Mouse (Mus musculus): ENCODE measurements around the gene Zhx3.

DNA sequence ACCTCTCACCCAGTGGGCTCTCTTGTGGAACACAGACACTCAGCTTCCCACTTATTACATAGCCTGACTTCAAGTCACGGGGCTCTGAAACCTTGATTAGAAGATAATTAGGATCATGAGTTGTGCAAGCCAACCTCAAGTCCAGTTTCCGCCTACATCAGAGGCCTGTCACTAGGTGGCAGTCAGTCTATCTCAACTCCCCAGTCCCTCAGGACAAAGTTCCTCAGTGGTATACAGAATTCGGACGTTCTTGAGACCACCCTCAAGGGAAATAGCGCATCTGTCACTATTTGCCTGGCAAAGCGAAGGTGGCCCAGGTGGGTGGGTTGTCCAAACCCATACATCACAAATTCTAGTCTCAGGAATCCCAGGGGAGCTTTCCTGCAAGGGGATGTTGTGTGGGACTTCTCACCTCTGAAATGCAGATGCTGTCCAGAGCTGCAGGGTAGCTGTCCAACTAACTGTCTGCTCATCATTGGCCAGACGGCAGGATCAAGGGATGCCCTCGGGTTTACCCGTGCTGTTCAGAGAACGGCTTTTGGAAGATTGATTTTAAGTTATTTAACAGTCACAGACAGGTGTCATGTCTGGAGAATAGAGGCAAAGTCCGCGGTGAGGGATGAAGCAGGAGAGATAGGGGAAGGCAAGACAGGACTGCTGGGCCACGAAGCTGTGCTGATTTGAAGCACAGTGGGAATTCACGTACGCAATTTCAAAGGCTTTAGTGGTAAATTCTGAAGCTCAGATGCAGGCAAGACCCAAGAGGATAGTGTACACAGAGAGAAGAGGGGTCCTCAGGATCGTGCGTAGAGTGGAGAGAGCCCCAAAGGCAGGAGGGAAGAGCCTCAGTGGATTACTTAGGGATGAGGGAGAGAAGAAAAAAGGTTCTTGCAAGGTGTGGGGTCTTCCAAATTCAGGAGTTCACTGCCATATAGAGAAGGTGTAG, 142.7 kb downstream of the Zhx3 start:
- TF ChIP-seq CTCF (IDR thresholded peaks at IDR 0.05; ENCODE audit: control insufficient read depth, insufficient read depth, insufficient replicate concordance, low read depth, low read length) = no peak
- TF ChIP-seq POLR2A (IDR thresholded peaks at IDR 0.05; ENCODE audit: control insufficient read depth, low read depth, low read length) = no peak

Data from testis, adult 2 months (tissue).